Mouse (Mus musculus) C2C12 (cell line): ENCODE results near the gene Morn3. TPM values are rescaled to one million over a fixed set of nuclear protein-coding genes. Genes with fewer than 3 reads are reported as not detected.

Experiments
- H3K27me3 ChIP-seq: one replicate; pipeline ENCODE4 v1.6.1; 2011; ENCODE audit not compliant: control insufficient read depth, insufficient read depth, insufficient read length
- H3K36me3 ChIP-seq: one replicate; pipeline ENCODE4 v1.6.1; 2011; ENCODE audit not compliant: control insufficient read depth, insufficient read depth
- H3K4me3 ChIP-seq: one replicate; pipeline ENCODE4 v1.5.1; 2011; ENCODE audit warnings: mild to moderate bottlenecking, control low read depth; ENCODE audit not compliant: poor library complexity, insufficient read depth, severe bottlenecking
- H3K79me2 ChIP-seq: one replicate; pipeline ENCODE4 v1.6.1; 2011; ENCODE audit not compliant: control insufficient read depth, insufficient read depth
- H3K79me3 ChIP-seq: one replicate; pipeline ENCODE4 v1.6.1; 2011; ENCODE audit warnings: low read depth, control low read depth
- H3ac ChIP-seq: one replicate; pipeline ENCODE3; 2011; ENCODE audit warnings: low read depth; ENCODE audit not compliant: control insufficient read depth, insufficient read length
- CEBPB ChIP-seq: IDR thresholded peaks from one replicate; pipeline ENCODE4 v1.6.1; 2011; ENCODE audit warnings: low read depth, mild to moderate bottlenecking, control low read depth, moderate library complexity
- CTCF ChIP-seq: IDR thresholded peaks from one replicate; pipeline ENCODE4 v1.5.1; 2011; ENCODE audit not compliant: control insufficient read depth, insufficient read depth, insufficient read length
- FOSL1 ChIP-seq: IDR thresholded peaks from one replicate; pipeline ENCODE4 v1.8.0; 2011; ENCODE audit warnings: mild to moderate bottlenecking, low read length; ENCODE audit not compliant: poor library complexity, insufficient read depth, severe bottlenecking
- MAX ChIP-seq: IDR thresholded peaks from one replicate; pipeline ENCODE4 v1.6.1; 2011; ENCODE audit warnings: mild to moderate bottlenecking, control low read depth
- MYOD1 ChIP-seq: IDR thresholded peaks from one replicate; pipeline ENCODE4 v1.6.1; 2011; ENCODE audit warnings: low read depth; ENCODE audit not compliant: control insufficient read depth, insufficient read length
- MYOG ChIP-seq: IDR thresholded peaks from one replicate; pipeline ENCODE4 v1.6.1; 2011; ENCODE audit not compliant: control insufficient read depth, insufficient read length; ENCODE audit errors: extremely low read depth
- USF1 ChIP-seq: IDR thresholded peaks from one replicate; pipeline ENCODE4 v1.6.1; 2011; ENCODE audit warnings: low read depth, mild to moderate bottlenecking, control low read depth, moderate library complexity
- polyA plus RNA-seq: library from polyadenylated mRNA; unstranded; fragments of >200 nt; fragmentation: generic; extraction: Trizol; gene quantifications from one replicate; pipeline ENCODE4 v1.2.1, GENCODE M21; 2012; ENCODE audit warnings: missing spikeins

Gene Morn3
- polyA plus RNA-seq, 1 experiment, result not detected

- no peaks in the 10 kb centered on the region for H3K36me3 ChIP-seq
- H3K4me3 ChIP-seq, result peak overlapping the region; percentile 37
- no peaks in the 10 kb centered on the region for H3K27me3 ChIP-seq
- H3K79me3 ChIP-seq, result no peaks in the 10 kb centered on the region
- H3ac ChIP-seq, result peak overlapping the region; percentile 70
- TF ChIP-seq MYOG, result no peak
- TF ChIP-seq CEBPB, result no peak
- no peak for TF ChIP-seq FOSL1
- TF ChIP-seq MYOD1, result no peak
- TF ChIP-seq CTCF, result no peak
- no peak for TF ChIP-seq MAX
- TF ChIP-seq USF1, result no peak
- no peaks in the 10 kb centered on the region for H3K79me2 ChIP-seq
Observed at GRCm38 (mm10) chr5:123076419-123077281, 29.8 kb upstream of the Morn3 start.

- no peaks in the 10 kb centered on the region for H3K36me3 ChIP-seq
- no peak for TF ChIP-seq FOSL1
- TF ChIP-seq MYOD1, result peak; percentile 100
- peak; percentile 57 for TF ChIP-seq MYOG
- peak; percentile 75 for TF ChIP-seq MAX
- no peak for TF ChIP-seq USF1
- no peaks in the 10 kb centered on the region for H3K27me3 ChIP-seq
- H3K79me3 ChIP-seq, result no peaks in the 10 kb centered on the region
- peak overlapping the region; percentile 70 for H3ac ChIP-seq
- H3K4me3 ChIP-seq, result peak overlapping the region; percentile 37
- H3K79me2 ChIP-seq, result no peaks in the 10 kb centered on the region
Observed at GRCm38 (mm10) chr5:123075576-123076418, 29.0 kb upstream of the Morn3 start.

GRCm38 (mm10) chr5:123068714-123069113 lies 21.9 kb upstream of the Morn3 start:
- Histone ChIP-seq H3K27me3 (no peaks in the 10 kb centered on the region), H3K4me3 (no peak overlapping the region), H3K36me3 (no peaks in the 10 kb centered on the region), H3K79me3 (no peaks in the 10 kb centered on the region), H3K79me2 (no peaks in the 10 kb centered on the region), H3ac (no peak overlapping the region)
- no peak for TF ChIP-seq USF1
- TF ChIP-seq CEBPB, result no peak
- TF ChIP-seq FOSL1, result no peak

DNA sequence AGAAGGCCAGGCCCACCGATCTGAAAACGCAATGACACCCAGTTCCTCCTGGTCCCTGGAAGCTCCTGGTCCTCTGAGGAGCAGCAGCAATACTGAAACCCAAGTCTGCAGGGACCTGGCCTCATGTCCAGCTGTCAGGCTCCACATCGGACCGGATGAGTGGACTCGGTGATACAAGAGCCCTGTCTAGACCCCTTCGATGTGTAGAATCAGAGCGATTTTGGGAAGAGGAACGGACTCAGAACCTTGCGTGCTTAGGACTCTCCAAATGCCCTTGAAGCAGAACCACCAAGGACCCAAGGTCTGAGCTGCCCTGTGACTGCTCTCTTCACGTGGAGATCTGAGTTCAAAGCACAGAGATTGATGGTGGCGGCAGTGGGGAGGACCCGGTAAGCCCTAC lies 21.3 kb upstream of the Morn3 start, which contains the start of gene Tmem120b:
Tmem120b (plus strand) TSS at position 301 of the 400 bp plus-strand sequence.
- no peaks in the 10 kb centered on the region for H3K27me3 ChIP-seq
- no peaks in the 10 kb centered on the region for H3K36me3 ChIP-seq
- H3K79me3 ChIP-seq, result no peaks in the 10 kb centered on the region
- no peak within 1 kb of the TSS for H3K4me3 ChIP-seq
- H3K79me2 ChIP-seq, result no peaks in the 10 kb centered on the region
- no peak for TF ChIP-seq MAX
- no peak for TF ChIP-seq USF1
- TF ChIP-seq MYOD1, result no peak
- no peak for TF ChIP-seq MYOG
- no peak for TF ChIP-seq CTCF
- TF ChIP-seq FOSL1, result no peak
- no peak for TF ChIP-seq CEBPB
- H3ac ChIP-seq, result no peak within 1 kb of the TSS

DNA sequence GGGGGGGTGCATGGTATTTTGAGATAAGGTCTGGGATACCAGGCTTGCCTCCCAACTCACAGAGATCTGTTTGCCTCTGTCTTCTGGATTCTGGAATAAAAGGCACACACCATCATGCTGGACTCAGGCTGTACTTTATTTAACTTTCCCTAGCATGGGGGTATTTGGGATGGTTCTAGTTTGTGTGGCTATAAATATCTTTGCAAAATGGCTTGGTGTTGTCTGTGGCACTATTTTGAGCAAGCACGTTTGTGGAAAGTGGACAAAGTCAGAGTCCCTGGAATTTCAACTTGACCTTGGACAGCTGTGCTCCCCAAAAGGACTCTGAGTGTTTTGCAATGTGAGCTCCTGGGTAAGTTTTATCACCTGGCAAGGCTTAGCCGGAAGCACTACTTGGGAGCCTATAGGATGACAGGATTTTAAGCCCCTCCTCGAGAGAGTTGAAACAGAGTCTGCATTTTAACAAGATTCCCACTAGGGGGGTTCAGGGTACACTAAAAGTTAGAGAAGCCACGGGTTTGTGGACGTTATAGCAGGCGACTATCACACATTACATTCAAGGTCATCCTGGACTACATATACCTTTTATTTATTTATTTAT lies 20.7 kb upstream of the Morn3 start:
- Histone ChIP-seq H3K4me3 (no peak overlapping the region), H3K79me3 (no peaks in the 10 kb centered on the region), H3ac (no peak overlapping the region), H3K36me3 (no peaks in the 10 kb centered on the region), H3K79me2 (no peaks in the 10 kb centered on the region), H3K27me3 (no peaks in the 10 kb centered on the region)
- TF ChIP-seq MYOD1 (no peak), CTCF (no peak), USF1 (no peak), MAX (no peak), MYOG (no peak)

- H3K4me3 ChIP-seq, result no peak overlapping the region
- H3K36me3 ChIP-seq, result no peaks in the 10 kb centered on the region
- no peaks in the 10 kb centered on the region for H3K79me3 ChIP-seq
- TF ChIP-seq MYOG (no peak), FOSL1 (no peak)
- no peaks in the 10 kb centered on the region for H3K27me3 ChIP-seq
- H3K79me2 ChIP-seq, result no peaks in the 10 kb centered on the region
- no peak overlapping the region for H3ac ChIP-seq
Observed at GRCm38 (mm10) chr5:123064207-123064606, 17.4 kb upstream of the Morn3 start.
